Mouse (Mus musculus): ENCODE measurements around the gene Tmem51. TPM values are rescaled to one million over a fixed set of nuclear protein-coding genes. Genes with fewer than 3 reads are reported as not detected.
A peak's percentile ranks its signal among the peaks of the same experiment; 100 is the strongest.

Gene Tmem51
- polyA plus RNA-seq, 1 experiment from 2014 or later = 15.5 TPM

- no peak overlapping the region for H3K27ac ChIP-seq
- no peak overlapping the region for H3K9ac ChIP-seq
- H3K4me1 ChIP-seq = peaks cover 8% of the 10 kb centered on the region; the same call in 1 of the 2 replicates
- no peak for ATAC-seq
- H3K27me3 ChIP-seq (replicated peaks) = 0 out of 2 replicates have a peak, but pooled peaks cover 8% of the 10 kb centered on the region
- H3K36me3 ChIP-seq = no peaks in the 10 kb centered on the region
- H3K4me2 ChIP-seq = no peak overlapping the region
- H3K9me3 ChIP-seq (replicated peaks) = no peaks in the 10 kb centered on the region
- 54% methylated on average over 15 of the region's 15 CpGs for WGBS (ENCODE audit: insufficient replicate concordance)
- no peak overlapping the region for H3K4me3 ChIP-seq
These were observed 11.6 kb upstream of the Tmem51 start for GRCm38 (mm10) chr4:142095513-142096241.

- H3K4me3 ChIP-seq = no peak overlapping the region
- 0 out of 2 replicates have a peak, but pooled peaks cover 15% of the 10 kb centered on the region for H3K27me3 ChIP-seq (replicated peaks)
- WGBS (ENCODE audit: insufficient replicate concordance) = 56% methylated on average over 11 of the region's 11 CpGs
- H3K4me1 ChIP-seq = peaks cover 8% of the 10 kb centered on the region; the same call in 1 of the 2 replicates
- no peak overlapping the region for H3K27ac ChIP-seq
- H3K9me3 ChIP-seq (replicated peaks) = no peaks in the 10 kb centered on the region
- no peak overlapping the region for H3K9ac ChIP-seq
- no peak overlapping the region for H3K4me2 ChIP-seq
- H3K36me3 ChIP-seq = no peaks in the 10 kb centered on the region
- ATAC-seq = no peak
These were observed 10.3 kb upstream of the Tmem51 start for GRCm38 (mm10) chr4:142094386-142094785.

- Histone ChIP-seq H3K4me1 (no peaks in the 10 kb centered on the region), H3K27me3 (replicated peaks) (peaks cover 28% of the 10 kb centered on the region), H3K27ac (no peak overlapping the region), H3K4me2 (no peak overlapping the region), H3K9ac (no peak overlapping the region), H3K4me3 (no peak overlapping the region), H3K36me3 (no peaks in the 10 kb centered on the region), H3K9me3 (replicated peaks) (no peaks in the 10 kb centered on the region)
- 44% methylated on average over 2 of the region's 2 CpGs for WGBS (ENCODE audit: insufficient replicate concordance)
- ATAC-seq = no peak
These were observed 7.0 kb upstream of the Tmem51 start for GRCm38 (mm10) chr4:142091100-142091499.

DNA sequence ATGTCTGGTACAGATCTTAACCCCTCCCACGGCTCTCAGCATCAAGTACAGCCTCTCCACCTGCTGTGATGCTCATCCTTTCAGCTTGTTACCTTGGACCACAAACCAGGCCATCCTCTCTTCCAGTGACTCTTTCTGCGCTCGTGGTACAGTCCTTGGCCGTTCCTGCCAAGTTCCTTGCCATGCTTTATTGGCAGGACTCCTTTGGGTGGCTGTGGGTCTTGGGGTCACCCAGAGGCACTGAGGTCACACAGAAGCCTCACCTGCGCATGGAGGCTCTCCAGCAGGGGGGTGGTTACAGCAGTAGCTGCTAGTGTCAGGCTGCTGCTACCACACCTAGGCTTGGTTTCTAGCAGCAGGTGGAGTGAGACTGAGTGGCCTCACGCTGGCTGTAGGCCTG, 5.9 kb upstream of the Tmem51 start:
- Histone ChIP-seq H3K4me2 (no peak overlapping the region), H3K36me3 (no peaks in the 10 kb centered on the region), H3K9me3 (replicated peaks) (no peaks in the 10 kb centered on the region), H3K27me3 (replicated peaks) (peaks cover 32% of the 10 kb centered on the region), H3K4me1 (no peaks in the 10 kb centered on the region), H3K9ac (no peak overlapping the region), H3K27ac (no peak overlapping the region), H3K4me3 (no peak overlapping the region)
- ATAC-seq = no peak
- WGBS (ENCODE audit: insufficient replicate concordance) = 56% methylated on average over 6 of the region's 6 CpGs

GRCm38 (mm10) chr4:142088836-142089235, 4.7 kb upstream of the Tmem51 start:
- 57% methylated on average over 6 of the region's 6 CpGs for WGBS (ENCODE audit: insufficient replicate concordance)
- Histone ChIP-seq H3K36me3 (no peaks in the 10 kb centered on the region), H3K9ac (no peak overlapping the region), H3K27ac (no peak overlapping the region), H3K4me3 (no peak overlapping the region), H3K4me2 (no peak overlapping the region), H3K9me3 (replicated peaks) (no peaks in the 10 kb centered on the region), H3K4me1 (peaks cover 8% of the 10 kb centered on the region; the same call in 1 of the 2 replicates), H3K27me3 (replicated peaks) (peaks cover 43% of the 10 kb centered on the region)
- no peak for ATAC-seq

DNA sequence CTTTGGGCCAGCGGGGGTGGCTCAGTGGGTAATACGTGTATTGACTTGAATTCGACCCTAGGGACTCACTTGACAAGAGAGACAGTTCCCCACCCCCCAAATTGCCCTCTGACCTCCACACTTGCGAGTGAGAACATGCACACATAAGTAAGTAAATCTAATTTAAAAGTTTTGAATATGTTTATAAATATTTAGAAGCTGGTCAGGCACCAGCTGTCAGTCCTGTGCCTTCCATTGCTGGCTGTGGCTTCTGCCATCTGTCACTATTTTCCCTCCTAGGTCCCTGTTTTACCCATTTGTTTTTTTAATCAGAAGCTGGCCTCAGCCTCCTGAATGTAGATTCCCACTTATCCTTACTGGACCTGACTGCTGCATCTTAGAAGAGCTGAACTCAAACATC, 4.3 kb upstream of the Tmem51 start:
- peaks cover 13% of the 10 kb centered on the region; the same call in 1 of the 2 replicates for H3K4me1 ChIP-seq
- no peak overlapping the region for H3K4me3 ChIP-seq
- no peak for ATAC-seq
- H3K36me3 ChIP-seq = no peaks in the 10 kb centered on the region
- no peak overlapping the region for H3K27ac ChIP-seq
- H3K9me3 ChIP-seq (replicated peaks) = no peaks in the 10 kb centered on the region
- 39% methylated on average over 4 of the region's 4 CpGs for WGBS (ENCODE audit: insufficient replicate concordance)
- no peak overlapping the region for H3K4me2 ChIP-seq
- H3K27me3 ChIP-seq (replicated peaks) = peaks cover 47% of the 10 kb centered on the region
- H3K9ac ChIP-seq = no peak overlapping the region

DNA sequence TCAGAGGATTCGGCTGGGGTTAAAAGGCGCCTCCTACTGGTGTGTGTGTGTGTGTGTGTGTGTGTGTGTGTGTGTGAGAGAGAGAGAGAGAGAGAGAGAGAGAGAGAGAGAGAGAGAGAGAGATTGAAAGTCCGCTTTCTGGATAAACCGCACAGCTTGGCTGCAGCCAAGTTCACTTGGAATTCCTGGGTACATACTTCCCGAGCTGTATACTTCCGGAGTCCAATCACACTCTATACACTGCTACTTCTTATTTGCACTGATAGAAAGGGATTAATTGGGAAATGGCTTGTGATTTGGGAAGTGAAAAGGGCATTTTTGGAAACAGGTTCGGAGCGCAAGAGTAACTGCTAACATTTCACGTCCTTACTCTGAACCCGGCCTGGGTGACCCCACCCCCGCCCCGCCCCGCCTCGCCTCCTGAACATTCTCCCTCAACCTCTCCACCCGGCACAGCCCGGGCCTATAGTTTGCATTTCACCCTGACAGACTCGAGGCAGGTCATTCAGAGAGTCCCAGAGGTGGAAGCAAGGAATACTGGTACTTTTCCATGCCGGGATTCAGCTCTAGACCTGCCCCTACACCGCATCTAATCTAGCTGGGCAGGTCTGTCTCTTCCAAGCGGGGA, 946 bp upstream of the Tmem51 start:
- Histone ChIP-seq H3K4me1 (peaks cover 41% of the 10 kb centered on the region), H3K36me3 (no peaks in the 10 kb centered on the region), H3K4me3 (peak overlapping the region; percentile 57), H3K4me2 (peak overlapping the region; percentile 73), H3K9ac (0 out of 2 replicates have a peak overlapping the region, but pooled peaks have one; percentile 49), H3K27ac (0 out of 2 replicates have a peak overlapping the region, but pooled peaks have one; percentile 62), H3K27me3 (replicated peaks) (peaks cover 75% of the 10 kb centered on the region), H3K9me3 (replicated peaks) (no peaks in the 10 kb centered on the region)
- ATAC-seq = no peak
- 6% methylated on average over 20 of the region's 20 CpGs for WGBS (ENCODE audit: insufficient replicate concordance)

GRCm38 (mm10) chr4:142083762-142084130, 358 bp downstream of the Tmem51 start:
- H3K4me1 ChIP-seq = peaks cover 42% of the 10 kb centered on the region
- ATAC-seq = peak; percentile 53
- no peaks in the 10 kb centered on the region for H3K36me3 ChIP-seq
- H3K27me3 ChIP-seq (replicated peaks) = peaks cover 75% of the 10 kb centered on the region
- peak overlapping the region; percentile 73 for H3K4me2 ChIP-seq
- peak overlapping the region; percentile 62; the same call in 1 of the 2 replicates for H3K27ac ChIP-seq
- no peaks in the 10 kb centered on the region for H3K9me3 ChIP-seq (replicated peaks)
- H3K4me3 ChIP-seq = peak overlapping the region; percentile 57
- H3K9ac ChIP-seq = peak overlapping the region; percentile 49
- 1% methylated on average over 28 of the region's 29 CpGs for WGBS (ENCODE audit: insufficient replicate concordance)

DNA sequence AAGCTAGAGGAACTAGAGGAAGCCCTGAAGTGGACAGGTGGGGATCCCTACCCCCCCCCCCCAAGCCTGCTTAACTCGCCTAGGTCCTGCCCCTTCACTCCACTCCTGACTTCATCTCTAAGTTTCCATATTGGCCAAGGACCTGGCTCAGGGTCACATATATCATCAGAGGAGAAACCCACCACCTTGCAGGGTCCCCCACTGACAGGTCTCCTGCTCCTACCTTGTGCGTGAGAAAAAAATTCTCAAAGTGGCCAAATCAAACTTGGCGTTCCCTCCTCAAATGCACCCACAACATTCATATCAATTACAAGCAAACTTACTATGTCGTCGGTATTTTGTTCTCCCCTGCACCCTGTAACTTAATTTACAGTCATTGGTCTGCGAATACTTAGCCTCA, 911 bp downstream of the Tmem51 start:
- WGBS (ENCODE audit: insufficient replicate concordance) = 39% methylated on average over 6 of the region's 6 CpGs
- no peak for ATAC-seq
- Histone ChIP-seq H3K9me3 (replicated peaks) (no peaks in the 10 kb centered on the region), H3K9ac (0 out of 2 replicates have a peak overlapping the region, but pooled peaks have one; percentile 49), H3K4me1 (peaks cover 43% of the 10 kb centered on the region), H3K4me2 (peak overlapping the region; percentile 73), H3K4me3 (peak overlapping the region; percentile 57), H3K27ac (no peak overlapping the region), H3K36me3 (no peaks in the 10 kb centered on the region), H3K27me3 (replicated peaks) (peaks cover 75% of the 10 kb centered on the region)

DNA sequence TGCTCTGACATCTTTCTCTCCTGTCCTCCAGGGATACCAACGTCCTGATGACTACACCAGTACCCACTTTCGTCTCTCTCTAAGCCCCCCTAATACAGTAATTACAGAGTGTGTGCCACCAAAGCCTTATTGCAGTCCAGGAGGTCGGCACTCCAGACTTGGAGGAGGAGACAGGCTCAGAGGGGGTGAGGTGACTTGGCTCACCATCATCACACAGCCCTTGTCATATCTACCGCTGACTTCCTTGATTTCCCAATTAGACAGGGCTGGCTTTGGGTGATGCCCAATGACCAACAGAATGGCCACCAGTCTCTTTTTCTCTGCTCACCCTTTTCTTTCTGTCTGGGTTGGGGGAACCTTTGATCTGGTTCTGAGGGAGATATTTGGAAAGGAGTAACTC, 1.4 kb downstream of the Tmem51 start:
- peaks cover 78% of the 10 kb centered on the region for H3K27me3 ChIP-seq (replicated peaks)
- H3K27ac ChIP-seq = no peak overlapping the region
- no peaks in the 10 kb centered on the region for H3K9me3 ChIP-seq (replicated peaks)
- H3K4me2 ChIP-seq = peak overlapping the region; percentile 73
- H3K9ac ChIP-seq = no peak overlapping the region
- H3K36me3 ChIP-seq = no peaks in the 10 kb centered on the region
- WGBS (ENCODE audit: insufficient replicate concordance) = 56% methylated on average over 4 of the region's 4 CpGs
- H3K4me3 ChIP-seq = peak overlapping the region; percentile 57; the same call in 1 of the 2 replicates
- ATAC-seq = no peak
- peaks cover 48% of the 10 kb centered on the region for H3K4me1 ChIP-seq

DNA sequence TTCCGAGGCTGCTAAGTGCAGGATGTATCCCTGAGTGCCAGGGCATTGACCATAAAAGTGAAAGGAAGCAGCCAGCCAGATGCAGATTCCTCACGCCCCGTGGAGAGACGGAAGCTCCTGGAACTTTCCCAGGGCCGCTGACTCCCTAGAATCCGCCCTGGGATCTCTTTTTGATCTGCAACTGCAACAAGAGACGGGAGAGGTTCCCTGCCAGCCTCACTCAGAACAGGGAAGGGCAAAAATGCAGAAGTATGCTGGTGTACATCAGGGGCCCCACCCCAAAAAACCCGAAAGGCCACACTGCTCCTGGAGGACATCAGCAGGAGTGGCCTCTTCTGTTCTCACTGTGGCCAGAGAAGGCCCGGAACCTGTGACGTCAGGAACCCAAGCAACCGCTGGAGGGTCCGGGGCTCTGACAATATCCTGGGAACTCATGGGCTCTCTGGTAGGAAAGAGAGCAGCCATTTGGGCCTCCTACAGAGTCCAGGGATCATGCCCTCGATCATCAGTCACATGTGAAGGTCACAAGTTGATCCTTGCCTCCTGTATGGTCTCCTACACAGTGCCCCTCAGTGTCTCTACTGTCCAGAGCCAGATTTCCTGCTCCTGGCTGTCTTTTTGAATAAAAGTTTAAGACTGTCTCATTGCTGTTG, 2.3 kb downstream of the Tmem51 start:
- WGBS (ENCODE audit: insufficient replicate concordance) = 44% methylated on average over 13 of the region's 13 CpGs
- no peak for ATAC-seq
- Histone ChIP-seq H3K4me1 (peaks cover 57% of the 10 kb centered on the region), H3K27ac (no peak overlapping the region), H3K36me3 (no peaks in the 10 kb centered on the region), H3K9ac (no peak overlapping the region), H3K4me3 (no peak overlapping the region), H3K4me2 (peak overlapping the region; percentile 73; the same call in 1 of the 2 replicates), H3K27me3 (replicated peaks) (peaks cover 79% of the 10 kb centered on the region), H3K9me3 (replicated peaks) (no peaks in the 10 kb centered on the region)

All from liver, embryonic 12.5 days (tissue).